Mouse (Mus musculus) testis, adult 2 months (tissue): ENCODE measurements around the gene Maml2. TPM values are rescaled to one million over a fixed set of nuclear protein-coding genes. Genes with fewer than 3 reads are reported as not detected.

Source experiments
- H3K27ac ChIP-seq: fragments of 200-500 bp; 2 replicates; pipeline ENCODE4 v1.5.1; 2012; ENCODE audit warnings: low read depth, low read length; ENCODE audit not compliant: control insufficient read depth, insufficient read depth
- H3K27me3 ChIP-seq: fragments of 200-500 bp; 2 replicates; pipeline ENCODE4 v1.6.1; 2012; ENCODE audit warnings: mild to moderate bottlenecking, low read length, moderate library complexity; ENCODE audit not compliant: control insufficient read depth, insufficient read depth
- H3K36me3 ChIP-seq: fragments of 200-500 bp; 2 replicates; pipeline ENCODE4 v1.6.1; 2012; ENCODE audit warnings: mild to moderate bottlenecking, low read length; ENCODE audit not compliant: control insufficient read depth, insufficient read depth
- H3K4me1 ChIP-seq: fragments of 200-500 bp; 2 replicates; pipeline ENCODE4 v1.6.1; 2012; ENCODE audit warnings: low read length; ENCODE audit not compliant: control insufficient read depth, insufficient read depth
- H3K4me3 ChIP-seq: fragments of 200-500 bp; 2 replicates; pipeline ENCODE4 v1.5.1; 2012; ENCODE audit warnings: low read depth, mild to moderate bottlenecking, low read length, moderate library complexity, mixed read lengths; ENCODE audit not compliant: control insufficient read depth
- CTCF ChIP-seq: fragments of 200-500 bp; IDR thresholded peaks from 2 replicates; pipeline ENCODE4 v1.5.1; 2012; ENCODE audit warnings: low read depth, mild to moderate bottlenecking, inconsistent platforms, low read length, moderate library complexity; ENCODE audit not compliant: control insufficient read depth, insufficient read depth, insufficient replicate concordance
- POLR2A ChIP-seq: fragments of 200-500 bp; IDR thresholded peaks from 2 replicates; pipeline ENCODE4 v1.6.1; 2012; ENCODE audit warnings: low read depth, mild to moderate bottlenecking, inconsistent platforms, low read length, moderate library complexity; ENCODE audit not compliant: control insufficient read depth
- polyA plus RNA-seq: library from polyadenylated mRNA; depleted of rRNA; stranded (reverse); fragments of >200 nt; gene quantifications from 2 replicates; pipeline ENCODE4 v1.2.3, GENCODE M21; 2012; rRNA removed

Gene Maml2
- polyA plus RNA-seq = 0.56 and 0.71 TPM in 2 replicates

DNA sequence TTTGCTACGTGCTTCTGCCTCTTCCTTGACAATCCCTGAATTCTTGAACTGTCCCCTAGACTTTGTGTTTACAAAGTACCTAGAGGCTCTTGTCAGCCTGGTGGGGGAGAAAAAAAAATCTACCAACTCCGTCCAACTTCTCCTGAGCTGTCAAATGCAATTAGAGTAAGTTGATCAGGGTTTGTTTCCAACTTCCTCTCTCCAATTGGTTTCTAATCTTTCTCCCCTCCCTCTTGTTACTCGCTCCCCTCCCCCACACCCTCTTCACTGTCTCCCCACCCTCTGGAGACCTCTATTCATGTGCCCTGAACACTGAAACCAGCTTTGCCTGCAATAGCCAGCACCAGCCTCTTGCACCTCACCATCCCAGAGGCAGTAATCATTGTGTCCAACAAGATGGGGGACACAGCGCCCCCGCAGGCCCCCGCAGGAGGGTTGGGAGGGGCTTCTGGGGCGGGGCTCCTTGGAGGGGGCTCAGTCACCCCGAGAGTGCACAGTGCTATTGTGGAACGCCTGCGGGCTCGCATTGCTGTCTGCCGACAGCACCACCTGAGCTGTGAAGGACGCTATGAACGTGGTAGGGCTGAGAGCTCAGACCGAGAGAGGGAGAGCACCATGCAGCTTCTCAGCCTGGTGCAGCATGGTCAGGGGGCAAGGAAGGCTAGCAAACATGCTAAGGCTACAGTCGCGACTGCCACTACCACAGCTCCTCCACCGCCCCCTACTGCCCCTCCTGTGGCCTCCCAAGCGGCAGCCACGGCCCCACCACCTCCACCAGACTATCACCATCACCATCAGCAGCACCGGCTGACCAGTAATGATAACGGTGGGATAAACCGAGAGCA, at the start of gene Maml2:
Maml2 (plus strand) TSS at position 290 of the 845 bp plus-strand sequence.
- TF ChIP-seq POLR2A (no peak), CTCF (no peak)
- Histone ChIP-seq H3K36me3 (no peaks in the 10 kb centered on the region), H3K4me3 (peak within 1 kb of the TSS; percentile 59), H3K4me1 (peaks cover 7% of the 10 kb centered on the region), H3K27ac (no peak within 1 kb of the TSS), H3K27me3 (no peaks in the 10 kb centered on the region)

GRCm38 (mm10) chr9:13248104-13248503, 49.7 kb upstream of the Maml2 start:
- TF ChIP-seq POLR2A = no peak
- TF ChIP-seq CTCF = no peak
- no peak overlapping the region for H3K4me3 ChIP-seq
- no peaks in the 10 kb centered on the region for H3K4me1 ChIP-seq
- H3K36me3 ChIP-seq = no peaks in the 10 kb centered on the region
- H3K27me3 ChIP-seq = no peaks in the 10 kb centered on the region
- no peak overlapping the region for H3K27ac ChIP-seq

GRCm38 (mm10) chr9:13251251-13251650, 46.5 kb upstream of the Maml2 start:
- Histone ChIP-seq H3K27ac (no peak overlapping the region), H3K4me3 (no peak overlapping the region), H3K27me3 (no peaks in the 10 kb centered on the region), H3K4me1 (no peaks in the 10 kb centered on the region), H3K36me3 (no peaks in the 10 kb centered on the region)
- TF ChIP-seq POLR2A (no peak), CTCF (no peak)

DNA sequence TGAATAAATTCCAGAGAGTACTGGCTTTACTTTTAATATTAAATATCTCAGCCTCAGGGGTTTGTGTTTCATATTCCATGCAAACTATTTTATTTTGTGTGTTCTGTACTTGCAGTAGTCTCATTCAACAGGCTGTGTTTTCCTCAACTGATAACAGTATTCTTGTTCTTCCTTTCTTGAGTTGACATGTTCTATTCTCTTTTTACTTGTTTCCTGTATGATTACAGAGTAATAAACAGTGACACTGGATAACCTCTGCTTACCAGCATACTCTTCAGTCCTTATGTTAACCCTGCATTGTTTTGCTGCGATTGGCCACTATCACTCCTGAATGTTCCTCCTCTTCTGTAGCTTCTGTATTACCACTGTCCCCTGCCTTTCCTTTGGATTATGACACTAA, 41.0 kb upstream of the Maml2 start:
- Histone ChIP-seq H3K36me3 (no peaks in the 10 kb centered on the region), H3K4me1 (no peaks in the 10 kb centered on the region), H3K27ac (no peak overlapping the region), H3K4me3 (no peak overlapping the region), H3K27me3 (no peaks in the 10 kb centered on the region)
- TF ChIP-seq POLR2A = no peak
- TF ChIP-seq CTCF = no peak

GRCm38 (mm10) chr9:13258173-13258572, 39.6 kb upstream of the Maml2 start:
- H3K36me3 ChIP-seq = no peaks in the 10 kb centered on the region
- no peaks in the 10 kb centered on the region for H3K4me1 ChIP-seq
- no peaks in the 10 kb centered on the region for H3K27me3 ChIP-seq
- H3K4me3 ChIP-seq = no peak overlapping the region
- H3K27ac ChIP-seq = no peak overlapping the region
- TF ChIP-seq CTCF (no peak), POLR2A (no peak)

- TF ChIP-seq POLR2A (no peak), CTCF (no peak)
- no peaks in the 10 kb centered on the region for H3K27me3 ChIP-seq
- H3K27ac ChIP-seq = no peak overlapping the region
- H3K36me3 ChIP-seq = no peaks in the 10 kb centered on the region
- no peak overlapping the region for H3K4me3 ChIP-seq
- H3K4me1 ChIP-seq = no peaks in the 10 kb centered on the region
Observed at GRCm38 (mm10) chr9:13260980-13261379, 36.8 kb upstream of the Maml2 start.

DNA sequence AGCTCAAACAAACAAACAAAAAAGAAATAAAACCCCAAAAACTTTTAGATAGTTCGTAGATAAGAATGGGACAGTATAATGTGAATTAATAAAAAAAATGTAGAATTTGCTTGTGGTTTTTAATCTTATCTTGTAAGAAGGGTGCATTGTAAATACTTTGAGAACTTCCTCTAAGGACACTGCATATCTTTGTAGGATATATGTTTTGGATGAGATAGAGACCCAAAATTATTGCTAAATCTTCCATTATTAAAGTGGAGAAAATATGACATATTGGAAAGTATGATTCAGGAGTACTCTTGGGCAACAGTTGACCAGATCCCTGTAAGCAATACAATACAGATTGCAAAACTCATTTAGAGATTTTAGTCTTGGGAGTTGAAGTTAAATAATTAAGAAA, 24.5 kb upstream of the Maml2 start:
- Histone ChIP-seq H3K36me3 (no peaks in the 10 kb centered on the region), H3K27me3 (no peaks in the 10 kb centered on the region), H3K4me1 (no peaks in the 10 kb centered on the region), H3K27ac (no peak overlapping the region), H3K4me3 (no peak overlapping the region)
- no peak for TF ChIP-seq CTCF
- TF ChIP-seq POLR2A = no peak
